Mouse (Mus musculus): Measurements from ENCODE around the gene Gm21992. TPM values are rescaled to one million over a fixed set of nuclear protein-coding genes. Genes with fewer than 3 reads are reported as not detected.

The Gm21992 gene
- polyA plus RNA-seq, 1 experiment from 2014 or later, result 19.1 TPM

DNA sequence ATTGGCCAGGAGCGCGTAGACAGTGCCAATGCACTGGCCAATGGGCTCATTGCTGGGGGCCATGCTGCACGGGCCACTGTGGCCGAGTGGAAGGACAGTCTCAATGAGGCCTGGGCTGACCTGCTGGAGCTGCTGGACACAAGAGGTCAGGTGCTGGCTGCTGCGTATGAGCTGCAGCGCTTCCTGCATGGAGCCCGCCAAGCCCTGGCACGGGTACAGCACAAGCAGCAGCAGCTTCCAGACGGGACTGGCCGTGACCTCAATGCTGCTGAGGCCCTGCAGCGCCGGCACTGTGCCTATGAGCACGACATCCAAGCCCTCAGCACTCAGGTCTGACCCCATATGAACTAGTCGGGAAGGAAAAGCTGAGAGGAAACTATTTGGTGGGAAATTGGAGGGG lies 64.8 kb downstream of the Gm21992 start:
- 77% methylated on average over 14 of the region's 14 CpGs for WGBS
- ATAC-seq (ENCODE audit: low FRiP score, low TSS enrichment), result no peak
- H3K9ac ChIP-seq (ENCODE audit: low read length), result no peak overlapping the region
- TF ChIP-seq EP300 (optimal IDR thresholded peaks at IDR 0.05) (no peak), CTCF (IDR thresholded peaks at IDR 0.05; ENCODE audit: low read depth) (no peak)
- H3K9me3 ChIP-seq (ENCODE audit: control insufficient read depth, low read length), result no peaks in the 10 kb centered on the region
- no peak overlapping the region for H3K27ac ChIP-seq (replicated peaks)
- no peak for DNase-seq (ENCODE audit: low spot score)
- no peak overlapping the region for H3K4me3 ChIP-seq (ENCODE audit: low read depth, low read length)
- H3K4me1 ChIP-seq (replicated peaks; ENCODE audit: control insufficient read depth, insufficient read depth), result no peaks in the 10 kb centered on the region
- no peaks in the 10 kb centered on the region for H3K27me3 ChIP-seq (ENCODE audit: control insufficient read depth, insufficient read depth, low read length)
- H3K36me3 ChIP-seq (ENCODE audit: control insufficient read depth, insufficient read depth, low read length), result no peaks in the 10 kb centered on the region
- H3K4me2 ChIP-seq (replicated peaks; ENCODE audit: low read depth), result no peak overlapping the region

DNA sequence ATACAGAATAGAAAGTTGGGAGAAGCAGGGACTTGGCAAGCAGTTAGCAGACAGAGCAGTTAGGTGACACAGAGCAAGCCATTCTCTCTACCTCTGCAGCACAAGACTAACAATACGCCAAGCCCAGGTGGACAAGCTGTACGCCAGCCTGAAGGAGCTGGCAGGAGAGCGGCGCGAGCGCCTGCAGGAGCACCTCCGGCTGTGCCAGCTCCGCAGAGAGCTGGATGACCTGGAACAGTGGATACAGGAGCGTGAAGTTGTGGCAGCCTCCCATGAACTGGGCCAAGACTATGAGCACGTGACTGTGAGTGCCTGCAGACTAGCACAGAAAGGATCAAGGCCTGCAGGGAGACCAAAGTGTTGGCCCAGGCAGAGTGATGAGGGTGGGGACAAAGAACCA lies 65.7 kb downstream of the Gm21992 start:
- Histone ChIP-seq H3K4me1 (replicated peaks; ENCODE audit: control insufficient read depth, insufficient read depth) (no peaks in the 10 kb centered on the region), H3K27ac (replicated peaks) (no peak overlapping the region), H3K4me2 (replicated peaks; ENCODE audit: low read depth) (no peak overlapping the region), H3K9me3 (ENCODE audit: control insufficient read depth, low read length) (no peaks in the 10 kb centered on the region), H3K9ac (ENCODE audit: low read length) (no peak overlapping the region), H3K4me3 (ENCODE audit: low read depth, low read length) (no peak overlapping the region), H3K36me3 (ENCODE audit: control insufficient read depth, insufficient read depth, low read length) (no peaks in the 10 kb centered on the region), H3K27me3 (ENCODE audit: control insufficient read depth, insufficient read depth, low read length) (no peaks in the 10 kb centered on the region)
- TF ChIP-seq EP300 (optimal IDR thresholded peaks at IDR 0.05), result no peak
- no peak for TF ChIP-seq CTCF (IDR thresholded peaks at IDR 0.05; ENCODE audit: low read depth)
- no peak for ATAC-seq (ENCODE audit: low FRiP score, low TSS enrichment)
- DNase-seq (ENCODE audit: low spot score), result no peak
- WGBS, result 92% methylated on average over 10 of the region's 10 CpGs

DNA sequence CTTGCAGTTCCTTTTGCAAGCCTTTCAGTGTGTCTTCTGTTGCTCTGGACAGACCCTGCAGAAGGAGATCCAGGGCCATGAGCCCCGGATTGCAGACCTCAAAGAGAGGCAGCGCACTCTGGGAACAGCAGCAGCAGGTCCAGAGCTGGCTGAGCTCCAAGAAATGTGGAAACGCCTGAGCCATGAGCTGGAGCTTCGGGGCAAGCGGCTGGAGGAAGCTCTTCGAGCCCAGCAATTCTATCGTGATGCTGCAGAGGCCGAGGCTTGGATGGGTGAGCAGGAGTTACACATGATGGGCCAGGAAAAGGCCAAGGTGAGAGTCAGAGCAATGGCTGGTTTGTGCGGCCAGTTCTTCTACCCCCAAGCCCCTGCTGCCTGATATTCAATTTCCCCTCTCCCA lies 66.4 kb downstream of the Gm21992 start:
- H3K4me3 ChIP-seq (ENCODE audit: low read depth, low read length), result no peak overlapping the region
- H3K9me3 ChIP-seq (ENCODE audit: control insufficient read depth, low read length), result no peaks in the 10 kb centered on the region
- no peaks in the 10 kb centered on the region for H3K27me3 ChIP-seq (ENCODE audit: control insufficient read depth, insufficient read depth, low read length)
- TF ChIP-seq CTCF (IDR thresholded peaks at IDR 0.05; ENCODE audit: low read depth) (no peak), EP300 (optimal IDR thresholded peaks at IDR 0.05) (no peak)
- H3K27ac ChIP-seq (replicated peaks), result no peak overlapping the region
- ATAC-seq (ENCODE audit: low FRiP score, low TSS enrichment) (no peak), DNase-seq (ENCODE audit: low spot score) (no peak)
- H3K36me3 ChIP-seq (ENCODE audit: control insufficient read depth, insufficient read depth, low read length), result no peaks in the 10 kb centered on the region; the same call in 1 of the 2 replicates
- WGBS, result 52% methylated on average over 9 of the region's 9 CpGs
- no peaks in the 10 kb centered on the region for H3K4me1 ChIP-seq (replicated peaks; ENCODE audit: control insufficient read depth, insufficient read depth)
- H3K9ac ChIP-seq (ENCODE audit: low read length), result peak overlapping the region; percentile 13; the same call in 1 of the 2 replicates
- no peak overlapping the region for H3K4me2 ChIP-seq (replicated peaks; ENCODE audit: low read depth)

DNA sequence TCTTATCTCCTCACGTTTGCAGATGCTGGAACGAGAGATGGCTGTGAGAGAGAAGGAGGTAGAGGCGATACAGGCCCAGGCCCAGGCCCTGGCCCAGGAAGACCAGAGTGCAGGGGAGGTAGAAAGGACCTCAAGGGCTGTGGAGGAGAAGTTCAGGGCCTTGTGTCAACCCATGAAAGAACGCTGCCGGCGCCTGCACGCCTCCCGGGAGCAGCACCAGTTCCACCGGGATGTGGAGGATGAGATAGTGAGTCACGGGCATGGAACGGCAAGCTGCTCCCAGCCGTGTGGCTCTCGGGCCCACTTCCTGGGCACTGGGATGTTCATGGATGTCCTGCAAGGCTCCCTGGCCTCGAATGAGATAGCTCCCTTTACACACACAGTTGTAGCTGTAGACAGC lies 67.4 kb downstream of the Gm21992 start:
- Histone ChIP-seq H3K4me1 (replicated peaks; ENCODE audit: control insufficient read depth, insufficient read depth) (no peaks in the 10 kb centered on the region), H3K9me3 (ENCODE audit: control insufficient read depth, low read length) (no peaks in the 10 kb centered on the region), H3K4me2 (replicated peaks; ENCODE audit: low read depth) (no peak overlapping the region), H3K4me3 (ENCODE audit: low read depth, low read length) (no peak overlapping the region), H3K27me3 (ENCODE audit: control insufficient read depth, insufficient read depth, low read length) (no peaks in the 10 kb centered on the region), H3K9ac (ENCODE audit: low read length) (no peak overlapping the region), H3K27ac (replicated peaks) (no peak overlapping the region), H3K36me3 (ENCODE audit: control insufficient read depth, insufficient read depth, low read length) (no peaks in the 10 kb centered on the region; the same call in 1 of the 2 replicates)
- 85% methylated on average over 14 of the region's 14 CpGs for WGBS
- no peak for ATAC-seq (ENCODE audit: low FRiP score, low TSS enrichment)
- TF ChIP-seq CTCF (IDR thresholded peaks at IDR 0.05; ENCODE audit: low read depth), result no peak
- TF ChIP-seq EP300 (optimal IDR thresholded peaks at IDR 0.05), result no peak
- no peak for DNase-seq (ENCODE audit: low spot score)

DNA sequence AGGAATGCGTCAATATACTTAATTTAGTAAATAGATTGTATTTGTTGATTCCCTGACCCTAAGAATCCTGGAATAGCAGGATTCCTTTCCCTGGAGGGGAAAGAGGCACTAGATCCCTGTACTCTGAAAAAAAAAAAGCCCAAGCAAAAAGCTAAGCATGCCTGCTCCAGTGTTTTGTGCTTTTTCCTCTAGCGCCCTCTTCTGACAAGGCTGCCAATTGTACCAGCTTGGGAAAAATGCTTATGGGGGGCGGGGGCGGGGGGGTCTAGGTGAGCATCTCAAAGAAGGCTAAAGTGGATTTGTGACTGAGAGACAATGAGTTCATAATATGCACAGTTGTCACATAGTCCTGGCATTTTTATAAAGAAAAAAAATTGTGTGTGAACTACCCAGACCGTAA lies 67.9 kb downstream of the Gm21992 start:
- Histone ChIP-seq H3K27ac (replicated peaks) (no peak overlapping the region), H3K4me2 (replicated peaks; ENCODE audit: low read depth) (no peak overlapping the region), H3K27me3 (ENCODE audit: control insufficient read depth, insufficient read depth, low read length) (no peaks in the 10 kb centered on the region), H3K36me3 (ENCODE audit: control insufficient read depth, insufficient read depth, low read length) (no peaks in the 10 kb centered on the region; the same call in 1 of the 2 replicates), H3K9ac (ENCODE audit: low read length) (no peak overlapping the region), H3K4me3 (ENCODE audit: low read depth, low read length) (no peak overlapping the region), H3K9me3 (ENCODE audit: control insufficient read depth, low read length) (no peaks in the 10 kb centered on the region), H3K4me1 (replicated peaks; ENCODE audit: control insufficient read depth, insufficient read depth) (no peaks in the 10 kb centered on the region)
- DNase-seq (ENCODE audit: low spot score), result peak; percentile 46
- 43% methylated on average over 5 of the region's 5 CpGs for WGBS
- no peak for TF ChIP-seq EP300 (optimal IDR thresholded peaks at IDR 0.05)
- peak; percentile 79 for TF ChIP-seq CTCF (IDR thresholded peaks at IDR 0.05; ENCODE audit: low read depth)
- no peak for ATAC-seq (ENCODE audit: low FRiP score, low TSS enrichment)

DNA sequence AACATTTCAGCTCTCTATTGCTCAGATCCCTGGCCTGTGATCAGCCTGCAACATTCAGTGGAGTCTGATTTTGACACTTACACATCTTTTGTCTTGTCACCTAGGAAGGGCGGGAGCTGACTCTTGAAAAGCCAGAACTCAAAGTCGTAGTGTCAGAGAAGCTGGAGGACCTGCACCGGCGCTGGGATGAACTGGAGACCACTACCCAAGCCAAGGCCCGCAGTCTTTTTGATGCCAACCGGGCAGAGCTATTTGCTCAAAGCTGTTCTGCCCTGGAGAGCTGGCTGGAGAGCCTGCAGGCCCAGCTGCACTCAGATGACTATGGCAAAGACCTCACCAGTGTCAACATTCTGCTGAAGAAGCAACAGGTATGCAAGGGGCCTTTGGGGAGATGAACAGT lies 69.2 kb downstream of the Gm21992 start:
- WGBS, result 87% methylated on average over 6 of the region's 6 CpGs
- H3K4me3 ChIP-seq (ENCODE audit: low read depth, low read length), result no peak overlapping the region
- no peak for ATAC-seq (ENCODE audit: low FRiP score, low TSS enrichment)
- no peak for DNase-seq (ENCODE audit: low spot score)
- H3K4me2 ChIP-seq (replicated peaks; ENCODE audit: low read depth), result no peak overlapping the region
- H3K27me3 ChIP-seq (ENCODE audit: control insufficient read depth, insufficient read depth, low read length), result no peaks in the 10 kb centered on the region
- H3K36me3 ChIP-seq (ENCODE audit: control insufficient read depth, insufficient read depth, low read length), result no peaks in the 10 kb centered on the region; the same call in 1 of the 2 replicates
- H3K9me3 ChIP-seq (ENCODE audit: control insufficient read depth, low read length), result no peaks in the 10 kb centered on the region
- H3K27ac ChIP-seq (replicated peaks), result no peak overlapping the region
- H3K9ac ChIP-seq (ENCODE audit: low read length), result no peak overlapping the region
- H3K4me1 ChIP-seq (replicated peaks; ENCODE audit: control insufficient read depth, insufficient read depth), result no peaks in the 10 kb centered on the region
- TF ChIP-seq CTCF (IDR thresholded peaks at IDR 0.05; ENCODE audit: low read depth), result no peak
- no peak for TF ChIP-seq EP300 (optimal IDR thresholded peaks at IDR 0.05)
